Mouse (Mus musculus): Measurements from ENCODE around the gene Uvrag.

Gene Uvrag

DNA sequence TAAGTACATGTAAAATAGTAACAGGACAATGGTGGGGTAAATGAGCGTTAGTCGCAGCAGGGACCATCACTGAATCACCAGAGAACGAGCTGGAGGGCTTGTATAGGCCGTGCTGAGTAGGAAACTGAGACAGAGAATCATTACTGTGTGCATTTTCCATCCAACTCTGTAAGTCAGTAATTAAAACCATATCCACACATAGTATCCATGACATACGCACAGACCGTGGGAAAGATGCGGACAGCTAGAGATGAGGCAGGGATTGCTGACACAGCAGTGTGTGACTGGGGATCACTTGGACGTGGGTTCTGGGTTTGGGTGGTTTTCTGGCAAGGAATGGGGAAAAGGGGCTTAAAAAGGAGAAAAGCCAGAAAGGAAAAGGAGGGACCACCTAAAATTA, 81.0 kb downstream of the Uvrag start:
- DNase-seq (ENCODE audit: low read depth) = no peak

DNA sequence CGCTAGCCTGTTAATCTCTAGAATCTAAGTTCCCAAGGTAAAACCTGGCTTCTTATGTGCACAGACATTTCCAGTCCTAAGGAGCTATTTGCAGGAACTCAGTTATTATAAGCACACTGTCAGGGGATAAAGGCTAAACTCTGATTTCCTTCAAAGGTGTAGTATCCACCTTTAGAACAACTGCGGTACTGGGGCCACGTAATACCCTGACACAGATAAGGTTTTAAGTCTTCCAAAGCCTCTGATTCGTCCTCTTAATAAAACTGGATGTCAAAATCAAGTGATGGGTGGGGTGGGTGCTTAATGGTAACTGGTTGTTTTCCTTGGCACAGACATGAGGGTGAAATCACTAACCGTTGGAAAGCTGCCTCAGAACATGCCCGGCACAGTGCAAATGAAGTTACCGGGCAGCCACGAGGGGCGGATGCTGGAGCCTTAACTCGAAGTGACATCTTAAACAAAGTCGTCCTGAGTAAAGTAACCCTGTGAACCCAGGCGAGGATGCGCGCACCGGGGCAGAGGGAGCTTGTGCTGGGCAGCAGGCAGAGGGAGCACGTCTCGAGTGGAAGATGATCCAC, 83.8 kb downstream of the Uvrag start:
- no peak for DNase-seq (ENCODE audit: low read depth)

DNA sequence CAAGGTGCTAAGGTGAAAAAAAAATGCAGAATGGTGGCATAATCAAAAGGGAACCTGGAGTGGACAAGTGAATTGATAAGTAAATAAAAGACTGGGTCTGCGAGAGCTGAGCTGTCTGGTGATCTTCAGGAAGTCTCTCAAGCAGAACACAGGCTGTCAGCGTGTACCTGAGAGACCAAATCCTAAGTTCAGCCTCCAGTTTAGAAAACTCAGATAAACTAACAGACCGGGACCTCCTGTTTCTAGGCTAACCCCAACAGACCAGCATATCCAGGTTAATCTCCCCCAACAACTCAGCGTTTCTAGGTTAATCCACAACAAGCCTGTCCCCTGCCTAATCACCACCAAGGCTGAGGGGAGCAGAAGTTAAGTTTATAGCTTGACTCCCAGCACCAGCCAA, 87.3 kb downstream of the Uvrag start:
- DNase-seq (ENCODE audit: low read depth) = no peak

DNA sequence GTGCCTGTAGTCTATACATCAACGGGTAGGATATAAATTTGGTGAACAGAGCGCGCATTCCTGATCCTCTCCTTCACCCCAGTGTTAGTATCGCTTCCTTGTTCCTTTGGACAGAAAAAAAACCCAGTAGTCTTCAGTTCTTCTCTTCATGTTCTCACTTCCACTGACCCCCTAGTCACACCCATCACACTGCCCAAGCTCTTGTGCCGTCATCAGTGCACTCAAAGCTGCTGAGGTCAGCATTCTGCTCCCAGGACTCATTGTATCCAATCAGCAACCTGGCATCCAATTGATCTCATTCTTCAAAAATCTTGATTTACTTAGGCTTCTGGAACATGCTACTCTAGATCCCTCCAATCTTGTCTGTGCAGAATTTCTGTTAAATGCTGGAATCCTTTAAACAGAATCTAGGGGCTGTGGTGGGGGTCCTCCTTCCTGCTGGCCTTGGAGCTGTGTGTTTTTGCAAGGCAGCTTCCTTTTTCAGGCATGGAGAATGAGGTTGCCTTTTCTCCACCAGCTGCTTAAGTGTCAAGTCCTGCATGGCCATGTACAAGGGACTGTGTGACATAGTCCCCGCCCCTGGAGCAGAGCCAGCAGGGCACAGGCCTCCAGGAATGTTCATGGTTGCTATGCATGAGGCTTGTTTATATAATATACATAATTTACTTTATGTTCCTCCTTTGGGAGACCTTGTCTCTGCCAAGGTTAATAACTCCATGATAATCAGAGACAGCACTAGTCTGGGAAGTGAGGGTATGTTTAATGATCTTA, 88.3 kb downstream of the Uvrag start:
- no peak for DNase-seq (ENCODE audit: low read depth)

DNA sequence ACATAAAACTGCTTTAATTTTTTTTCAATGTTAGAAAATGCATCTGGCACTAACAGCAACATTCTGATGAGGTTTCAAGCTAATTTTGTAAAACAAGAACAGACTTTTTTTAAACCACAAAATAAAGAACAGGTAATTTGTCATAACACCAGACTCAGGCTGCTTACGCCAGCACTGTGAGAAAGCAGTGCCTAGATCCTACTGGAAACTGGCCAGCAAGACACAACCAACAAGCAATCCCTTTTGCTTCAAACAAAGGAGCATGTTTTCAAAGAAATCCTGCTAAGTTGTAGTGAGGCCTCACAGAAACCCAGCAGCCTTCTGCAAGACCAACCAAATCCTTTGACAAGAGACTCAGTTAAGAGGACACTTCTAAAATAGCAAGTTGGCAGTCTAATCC, 90.1 kb downstream of the Uvrag start:
- no peak for DNase-seq (ENCODE audit: low read depth)

DNA sequence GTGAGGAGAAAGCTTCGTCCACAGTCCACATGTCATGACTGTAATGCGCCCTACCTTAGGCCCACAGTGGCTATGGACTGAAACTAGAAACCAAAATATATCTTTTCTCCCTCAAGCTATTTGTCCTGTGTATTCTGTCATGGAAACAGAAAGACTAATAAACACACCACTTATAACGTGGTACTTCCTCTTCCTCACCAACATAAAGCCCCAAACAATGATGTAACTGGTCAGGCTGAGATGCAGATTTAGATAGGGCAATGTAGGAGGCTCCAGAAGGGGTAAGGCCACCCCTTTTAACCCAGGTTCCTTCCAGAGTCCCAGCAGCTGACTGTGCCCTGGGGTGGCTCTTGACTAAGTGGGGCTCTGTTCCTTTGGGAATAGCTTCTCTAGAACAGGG, 91.0 kb downstream of the Uvrag start:
- no peak for DNase-seq (ENCODE audit: low read depth)

DNA sequence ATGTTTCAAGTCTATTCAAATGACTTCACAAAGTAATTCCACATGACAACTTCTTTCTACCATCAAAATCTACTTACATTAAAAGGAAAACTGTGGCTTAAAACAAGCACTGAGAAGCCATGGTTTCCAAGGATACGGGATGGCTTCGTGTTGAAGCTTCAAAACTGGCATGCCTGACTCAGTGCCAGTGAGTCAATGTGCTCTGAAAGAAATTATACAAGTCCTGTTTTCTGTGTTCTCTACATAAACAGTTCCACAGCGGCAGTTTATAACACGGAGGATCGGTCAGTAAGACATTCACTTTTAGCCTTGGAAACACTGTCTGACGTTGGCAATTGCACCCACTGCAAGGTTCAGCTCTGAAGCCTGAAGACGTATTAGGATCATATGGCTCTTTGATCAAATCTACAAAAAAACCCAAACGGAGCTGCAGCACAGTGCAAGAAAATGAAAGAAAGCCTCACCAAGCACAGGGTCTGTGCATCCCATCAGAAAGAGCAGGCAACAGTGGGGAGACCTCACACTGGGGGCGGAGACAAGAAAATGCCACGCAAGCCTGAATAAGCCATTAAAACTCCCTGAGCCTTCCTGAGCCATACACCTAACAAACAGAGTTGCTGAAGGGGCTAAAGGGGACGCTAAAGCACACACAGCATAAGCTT, 94.3 kb downstream of the Uvrag start:
- no peak for DNase-seq (ENCODE audit: low read depth)

DNA sequence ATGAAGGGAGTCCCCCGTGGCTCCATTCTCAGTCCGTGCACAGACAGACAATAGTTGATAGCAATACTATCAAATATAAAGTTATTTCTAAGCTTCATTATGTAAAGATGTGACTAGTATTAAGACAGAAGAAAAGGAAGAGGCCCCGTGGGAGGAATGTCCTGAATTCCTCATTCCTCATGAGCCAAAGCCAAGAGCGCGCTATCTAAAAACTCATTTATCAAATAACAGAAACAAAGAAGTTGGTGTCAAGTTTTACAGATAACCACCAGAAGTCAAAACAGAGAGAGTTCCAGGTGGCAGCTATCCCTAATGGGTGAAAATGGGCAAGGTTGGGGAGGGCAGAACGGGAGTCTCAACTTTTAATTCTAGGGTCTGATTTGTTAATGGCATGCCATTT, 95.4 kb downstream of the Uvrag start:
- DNase-seq (ENCODE audit: low read depth) = no peak

DNA sequence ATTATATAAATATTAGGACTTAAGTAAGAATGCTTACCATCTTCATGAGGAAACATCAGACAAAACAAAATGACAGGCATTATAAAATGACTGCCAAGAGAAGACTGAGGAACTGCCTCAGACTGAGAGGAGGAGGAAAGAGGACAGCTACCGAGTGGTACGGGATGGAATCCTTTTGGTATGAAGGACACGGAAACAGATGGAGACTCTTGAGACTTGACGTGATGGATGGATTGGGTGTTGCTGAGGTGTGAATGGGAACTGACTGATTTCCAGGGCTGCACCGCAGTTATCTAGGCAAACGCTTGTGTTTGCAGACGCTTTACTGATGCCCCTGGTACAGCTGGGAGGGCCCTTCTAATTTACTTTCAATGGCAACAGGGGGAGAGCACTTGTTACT, 97.0 kb downstream of the Uvrag start:
- no peak for DNase-seq (ENCODE audit: low read depth)

DNA sequence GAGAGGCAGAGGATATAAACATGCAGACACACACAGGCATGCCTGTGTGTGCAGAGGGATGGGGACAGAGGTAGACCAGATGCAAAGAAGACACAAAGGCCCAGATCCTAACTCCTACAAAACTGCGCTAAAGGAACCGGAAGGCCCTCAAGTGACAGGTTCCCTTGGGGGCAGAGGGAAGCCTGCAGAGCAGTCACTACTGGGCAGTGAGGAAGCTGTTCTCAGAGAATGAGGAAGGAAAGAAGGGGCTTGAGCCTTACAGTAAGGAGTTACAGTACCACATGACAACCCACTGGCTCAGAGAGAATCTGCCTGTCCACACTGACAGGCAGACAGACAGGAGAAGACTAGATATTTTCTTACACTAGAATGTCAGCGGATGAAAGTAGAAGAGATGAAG, 97.6 kb downstream of the Uvrag start:
- no peak for DNase-seq (ENCODE audit: low read depth)

DNA sequence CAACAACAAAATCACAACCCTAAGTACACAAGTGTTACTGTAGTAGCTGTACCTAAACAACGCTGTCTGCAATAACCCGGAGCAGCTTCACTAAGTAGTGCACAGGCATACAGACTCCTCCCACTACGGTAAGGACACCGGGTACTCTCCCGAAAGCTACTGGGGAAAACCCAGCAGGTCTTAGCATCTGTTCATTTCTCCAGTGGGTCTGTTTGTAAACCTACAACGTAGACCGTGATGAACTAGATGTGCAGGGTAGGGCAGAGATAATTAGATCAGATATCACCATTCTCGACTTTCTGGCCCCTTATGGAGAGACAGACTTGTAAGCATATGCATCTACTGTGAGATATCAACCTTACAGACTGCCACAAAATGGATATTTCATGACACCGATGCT, 99.1 kb downstream of the Uvrag start:
- no peak for DNase-seq (ENCODE audit: low read depth)

DNA sequence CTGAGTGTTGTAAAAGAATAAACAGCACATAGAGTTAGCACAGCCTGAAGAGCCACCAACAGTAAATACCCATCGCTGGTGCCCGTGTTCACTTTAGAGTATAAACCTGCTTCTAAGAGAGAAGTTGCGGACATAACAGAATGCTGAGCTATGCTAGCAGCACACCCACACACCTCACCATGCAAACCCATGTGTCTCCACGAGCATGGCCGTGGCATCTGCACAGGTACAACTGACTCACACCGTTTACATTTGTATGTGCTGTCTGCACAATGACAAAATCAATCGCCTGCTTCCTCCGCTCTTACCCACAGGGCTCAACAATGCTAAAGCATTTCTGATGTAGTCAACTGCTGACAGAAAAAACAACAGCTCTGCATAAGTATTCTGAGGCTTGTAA, 101.0 kb downstream of the Uvrag start:
- no peak for DNase-seq (ENCODE audit: low read depth)

DNA sequence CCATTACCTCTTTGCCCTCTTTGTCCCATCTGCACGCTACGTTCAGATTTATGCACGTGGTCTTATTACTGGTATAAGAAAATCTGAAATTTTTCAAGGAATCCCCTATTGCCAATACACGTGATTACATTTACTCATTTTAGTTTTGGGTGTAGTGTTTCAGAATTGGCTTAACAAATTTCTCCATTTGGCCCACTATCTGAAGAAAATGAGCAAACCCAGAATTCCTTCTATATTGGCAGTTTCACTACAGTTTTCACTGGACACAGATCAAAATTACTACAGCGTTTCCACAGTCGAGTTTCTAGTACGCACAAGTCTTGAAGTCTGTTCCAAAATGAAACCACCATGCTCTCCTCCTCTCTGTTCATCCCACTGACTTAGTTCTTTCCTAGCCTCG, 104.7 kb downstream of the Uvrag start:
- no peak for DNase-seq (ENCODE audit: low read depth)

DNA sequence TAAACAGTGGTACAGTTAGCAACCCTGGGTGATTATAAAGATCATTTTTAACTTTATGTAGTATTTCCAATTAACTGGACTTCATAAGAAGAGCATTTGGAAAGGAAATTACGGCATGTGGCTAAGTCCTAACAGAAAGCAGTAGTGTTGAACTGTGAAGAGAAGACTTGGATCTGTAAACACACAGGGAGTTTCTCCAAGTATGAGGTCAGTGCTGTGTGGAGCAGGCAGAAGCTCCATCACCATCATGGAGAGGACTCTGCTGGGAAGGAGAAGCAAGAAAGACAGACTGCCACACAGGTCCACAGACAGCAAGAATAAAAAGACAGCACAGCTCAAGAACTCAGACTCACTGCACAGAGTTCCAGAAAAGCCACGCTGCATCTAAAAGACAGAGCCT, 106.0 kb downstream of the Uvrag start:
- no peak for DNase-seq (ENCODE audit: low read depth)

DNA sequence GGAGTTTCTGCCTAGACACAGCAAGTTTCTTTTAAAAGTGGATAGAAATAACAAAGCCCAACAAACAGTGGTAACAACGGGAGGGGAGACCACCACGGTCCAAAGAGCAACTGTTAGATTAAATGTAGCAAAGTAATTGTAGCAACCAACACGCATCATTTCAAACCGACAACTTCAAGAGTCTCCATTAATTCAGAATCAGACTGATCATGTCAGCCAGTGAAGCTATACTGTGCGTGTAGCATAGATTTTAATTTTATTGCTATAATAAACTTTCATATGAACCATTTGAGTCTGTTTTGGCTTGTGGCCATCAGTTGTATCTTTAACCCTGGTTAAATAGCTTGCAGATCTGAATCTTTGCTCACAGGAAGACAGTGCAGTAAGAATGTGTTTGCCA, 107.1 kb downstream of the Uvrag start:
- DNase-seq (ENCODE audit: low read depth) = no peak

DNA sequence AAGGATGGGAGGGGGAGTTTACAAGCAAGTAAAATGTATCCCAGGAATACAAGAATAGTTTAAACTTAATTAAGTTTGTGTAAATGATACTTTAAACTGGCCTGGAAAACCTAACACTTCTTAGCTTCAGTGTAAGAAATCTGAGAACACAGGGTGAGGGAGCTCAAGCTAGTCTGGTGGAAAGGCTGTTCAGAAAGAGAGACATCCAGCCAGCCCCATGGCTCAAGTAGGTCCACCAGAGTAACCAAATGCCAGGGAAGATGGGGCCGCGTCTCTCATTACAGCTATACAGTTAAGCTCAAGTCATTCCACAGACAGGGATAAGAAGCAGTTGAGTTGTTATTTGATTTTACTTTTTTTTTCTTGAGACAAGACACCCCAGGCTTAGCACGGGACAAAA, 107.6 kb downstream of the Uvrag start:
- DNase-seq (ENCODE audit: low read depth) = no peak

DNA sequence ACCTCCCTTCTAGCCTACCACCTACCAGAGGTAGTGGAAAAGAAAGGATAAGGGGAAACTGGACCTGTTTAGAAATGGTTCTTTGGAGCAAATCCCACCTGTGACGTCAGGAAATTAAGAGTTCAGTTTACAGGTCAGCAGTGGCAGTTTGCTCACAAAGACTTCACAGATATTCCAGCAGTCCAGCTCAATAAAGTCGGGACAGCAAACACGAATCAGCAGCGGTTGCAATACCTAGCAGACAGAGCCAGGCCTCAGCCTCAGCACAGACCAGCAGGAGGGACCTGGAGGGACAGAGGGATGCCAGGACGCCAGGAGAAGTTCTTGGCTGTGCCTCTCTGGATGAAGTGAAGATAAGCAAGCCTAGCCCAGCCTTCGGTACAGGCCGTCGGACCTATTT, 108.9 kb downstream of the Uvrag start:
- DNase-seq (ENCODE audit: low read depth) = no peak

DNA sequence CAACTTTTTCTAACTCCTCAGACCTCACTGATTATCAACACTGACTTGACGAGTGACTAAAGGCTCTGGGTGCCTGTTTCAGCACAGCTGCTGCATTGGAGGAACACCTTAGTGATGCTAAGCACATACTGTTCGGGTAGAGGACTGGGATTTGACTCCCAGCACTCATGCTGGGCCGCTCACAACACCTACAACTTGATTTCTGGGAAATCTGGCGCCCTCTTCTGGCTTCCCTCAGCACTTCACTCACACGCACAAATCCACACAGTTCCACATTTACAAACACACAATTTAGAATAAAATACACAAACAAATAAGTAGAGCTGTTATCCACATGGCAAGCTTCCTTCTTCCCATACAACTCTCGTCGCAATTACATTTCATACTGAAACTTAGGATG, 112.8 kb downstream of the Uvrag start:
- peak; percentile 9 for DNase-seq (ENCODE audit: low read depth)

DNA sequence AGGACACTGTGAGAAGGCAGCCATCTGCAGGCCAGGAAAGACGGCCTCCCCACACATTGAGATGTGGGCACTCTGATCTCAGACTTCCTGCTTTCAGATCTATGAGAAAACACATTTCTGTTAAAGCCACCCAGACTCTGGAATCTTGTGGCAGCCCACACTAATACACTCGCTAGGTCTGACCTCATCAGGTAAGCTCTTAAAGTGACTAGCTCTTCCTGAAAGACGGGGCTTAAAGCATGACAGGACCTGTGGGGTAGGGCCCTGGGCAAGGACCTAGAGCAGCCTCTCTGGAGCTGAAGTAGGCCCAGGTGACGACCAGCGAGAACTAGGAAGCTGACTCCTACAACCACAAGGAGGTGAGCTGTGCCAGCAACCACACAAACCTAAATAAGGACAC, 113.8 kb downstream of the Uvrag start:
- DNase-seq (ENCODE audit: low read depth) = no peak

DNA sequence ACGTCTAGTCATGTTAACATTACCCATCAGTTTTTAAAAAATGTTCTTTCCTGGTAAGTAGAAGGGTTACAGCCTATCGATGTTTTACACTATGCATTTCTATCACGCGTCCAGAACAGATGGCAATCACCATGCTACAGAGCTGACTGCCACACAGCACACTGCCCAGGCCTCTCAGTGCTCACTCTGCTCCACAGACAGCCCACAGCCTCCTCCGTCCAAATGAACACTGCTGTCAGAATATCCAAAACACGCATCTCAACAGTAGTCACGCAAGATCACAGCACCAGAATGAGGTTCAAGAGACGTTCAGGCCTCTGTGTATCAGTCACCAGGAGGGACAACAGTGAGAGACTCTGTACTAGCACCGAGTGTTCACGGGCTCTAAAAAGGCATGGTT, 115.0 kb downstream of the Uvrag start:
- no peak for DNase-seq (ENCODE audit: low read depth)

DNA sequence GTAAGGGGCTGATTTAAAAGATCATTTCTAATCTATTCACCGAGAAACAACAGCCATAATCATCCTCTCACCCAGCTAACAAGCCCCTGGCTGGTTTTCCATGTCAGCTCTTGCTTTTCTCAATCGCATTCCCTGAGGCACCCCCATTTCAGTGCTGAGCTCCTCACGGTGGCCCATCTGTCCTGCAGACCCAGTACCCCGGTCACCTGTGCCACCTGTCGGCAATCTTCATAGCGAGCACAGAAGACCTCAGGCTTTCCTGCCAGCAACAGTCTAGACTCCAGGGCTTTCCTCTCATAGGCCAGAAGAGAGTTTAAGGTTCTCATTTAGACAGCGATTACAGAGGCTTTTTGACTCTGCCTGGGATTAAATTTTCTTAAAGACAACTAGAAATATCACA, 115.7 kb downstream of the Uvrag start:
- no peak for DNase-seq (ENCODE audit: low read depth)

DNA sequence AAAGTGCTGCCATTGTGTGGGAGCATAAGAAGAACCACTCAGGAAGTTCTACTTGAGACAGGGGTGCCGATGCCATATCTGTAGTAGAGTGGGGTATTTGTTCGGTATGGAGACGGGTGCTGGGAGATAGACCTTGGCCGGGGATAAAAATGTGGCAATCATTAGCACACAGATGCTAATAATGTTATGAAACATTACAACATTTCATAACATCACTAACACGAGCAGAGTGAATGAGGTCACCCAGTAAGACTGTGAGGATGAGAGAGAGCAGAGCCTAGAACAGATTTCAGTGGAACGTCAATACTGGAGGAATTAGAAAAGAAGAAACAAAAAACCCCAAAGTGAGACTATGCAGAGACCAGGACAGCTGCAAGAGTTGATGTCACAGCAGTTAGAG, 116.2 kb downstream of the Uvrag start:
- no peak for DNase-seq (ENCODE audit: low read depth)

DNA sequence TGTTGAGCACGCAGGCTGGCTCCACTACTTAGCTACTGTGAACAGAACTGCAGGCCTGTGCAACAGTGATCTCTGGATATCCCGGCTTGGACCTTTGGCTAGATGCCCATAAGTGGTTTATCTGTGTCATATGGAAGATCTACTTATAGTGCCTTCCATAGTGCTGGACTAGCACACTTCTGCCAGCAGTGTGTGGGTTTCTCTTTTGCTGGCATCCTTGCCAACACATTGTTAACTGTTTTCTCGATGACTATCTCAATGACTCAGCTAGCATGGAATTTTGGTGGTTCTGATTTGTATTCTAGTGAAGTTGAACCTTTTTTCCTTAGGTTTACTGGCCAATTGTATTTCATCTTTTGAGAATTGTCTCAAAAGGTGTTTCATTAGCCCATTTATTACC, 117.0 kb downstream of the Uvrag start:
- no peak for DNase-seq (ENCODE audit: low read depth)

DNA sequence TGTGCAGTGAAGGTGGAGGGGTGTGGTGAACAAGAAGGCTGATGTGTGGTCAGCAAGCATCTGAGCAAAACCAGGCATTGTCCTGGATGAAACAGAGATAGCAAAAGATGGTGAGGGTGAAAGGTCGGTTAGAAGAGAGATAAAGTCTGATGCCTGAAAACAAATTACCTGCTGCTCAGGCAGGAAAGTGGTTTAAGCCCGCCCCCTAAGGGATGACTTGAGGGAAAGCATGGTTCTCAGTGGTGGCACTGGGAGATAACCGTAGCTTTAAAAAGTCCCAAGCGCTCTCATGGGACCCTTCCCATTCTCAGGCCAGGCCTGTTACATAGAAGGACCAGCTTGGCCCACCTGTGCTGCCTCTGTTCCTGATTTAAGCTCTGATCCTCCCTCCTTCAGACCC, 119.7 kb downstream of the Uvrag start:
- no peak for DNase-seq (ENCODE audit: low read depth)

Data from c-Kit-positive CD71-positive TER-119-negative erythroid progenitor cells, embryonic 14.5 days (primary cell).